Mouse (Mus musculus): Measurements from ENCODE around the gene Ripk3. TPM values are rescaled to one million over a fixed set of nuclear protein-coding genes. Genes with fewer than 3 reads are reported as not detected.

Gene Ripk3
- total and polyA plus RNA-seq, 3 experiments: 0.15 to 2.0 TPM; not detected in 1

GRCm38 (mm10) chr14:55830331-55830730, 41.7 kb upstream of the Ripk3 start:
- no peak for DNase-seq (ENCODE audit: extremely low read depth)
- no peaks in the 10 kb centered on the region for H3K79me2 ChIP-seq (replicated peaks; ENCODE audit: control insufficient read depth, extremely low read depth, insufficient read depth, poor library complexity, severe bottlenecking)
- in situ Hi-C loops (cut with MboI; ENCODE audit: low pct_ligation_motif_present, low pct_unique_long_range_greater_than_20kb, low sequenced_read_pairs): no loop called here
- no peaks in the 10 kb centered on the region for H3K36me3 ChIP-seq (replicated peaks in 1 of 2; ENCODE audit: control insufficient read depth in 1 of 2, insufficient read depth in 1 of 2, low read length in 1 of 2)
- no peak overlapping the region for H3K4me3 ChIP-seq (replicated peaks in 1 of 3; ENCODE audit: low read depth in 2 of 3, low read length in 2 of 3, poor library complexity in 1 of 3)
- peaks cover 0 to 7% of the 10 kb centered on the region in 2 experiments; a peak in 2 of 4 replicates for H3K4me1 ChIP-seq (ENCODE audit: control insufficient read depth in 1 of 2, insufficient read depth in 2 of 2)
- no peak overlapping the region for H3K9ac ChIP-seq (ENCODE audit: insufficient read depth, low read depth)
- no peak for TF ChIP-seq HCFC1 (IDR thresholded peaks at IDR 0.05; ENCODE audit: low read depth, low read length)
- no peak for TF ChIP-seq IRF4 (IDR thresholded peaks at IDR 0.05; ENCODE audit: low read depth, low read length)
- no peak for TF ChIP-seq POLR2AphosphoS2 (IDR thresholded peaks at IDR 0.05; ENCODE audit: low read depth, low read length)
- no peak for TF ChIP-seq CHD2 (IDR thresholded peaks at IDR 0.05; ENCODE audit: low read length)
- H3K4me2 ChIP-seq (ENCODE audit: insufficient read depth, low read depth, poor library complexity, severe bottlenecking): no peak overlapping the region
- H3K27ac ChIP-seq (ENCODE audit: insufficient read depth, low read depth): no peak overlapping the region
- H3K9me3 ChIP-seq (replicated peaks; ENCODE audit: low read length): no peaks in the 10 kb centered on the region
- dilution Hi-C loops (cut with MboI; ENCODE audit: extremely low pct_ligation_motif_present, extremely low pct_unique_long_range_greater_than_20kb, low sequenced_read_pairs): no loop called here
- peaks cover 22% of the 10 kb centered on the region for H3K27me3 ChIP-seq (replicated peaks)

DNA sequence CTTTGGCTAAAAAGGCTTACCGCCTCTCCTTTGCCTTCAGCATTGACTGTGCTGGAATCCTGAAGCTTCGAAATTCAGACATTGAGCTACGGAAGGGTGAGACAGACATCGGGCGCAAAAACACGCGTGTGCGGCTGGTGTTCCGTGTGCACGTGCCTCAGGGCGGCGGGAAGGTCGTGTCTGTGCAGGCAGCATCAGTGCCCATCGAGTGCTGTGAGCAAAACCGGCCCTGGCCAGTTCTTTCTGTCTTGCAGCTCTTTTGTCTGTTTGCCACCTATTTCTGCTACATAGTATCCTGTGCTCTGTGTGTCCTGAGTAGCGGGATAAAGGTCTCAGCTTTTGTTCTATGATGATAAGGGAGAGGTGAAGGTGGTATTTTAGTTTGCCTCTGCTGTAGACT, 41.2 kb upstream of the Ripk3 start:
- Histone ChIP-seq H3K4me2 (ENCODE audit: insufficient read depth, low read depth, poor library complexity, severe bottlenecking) (no peak overlapping the region), H3K9ac (ENCODE audit: insufficient read depth, low read depth) (no peak overlapping the region), H3K27ac (ENCODE audit: insufficient read depth, low read depth) (no peak overlapping the region), H3K4me3 (replicated peaks in 1 of 3; ENCODE audit: low read depth in 2 of 3, low read length in 2 of 3, poor library complexity in 1 of 3) (no peak overlapping the region), H3K36me3 (replicated peaks in 1 of 2; ENCODE audit: control insufficient read depth in 1 of 2, insufficient read depth in 1 of 2, low read length in 1 of 2) (no peaks in the 10 kb centered on the region), H3K4me1 (ENCODE audit: control insufficient read depth in 1 of 2, insufficient read depth in 2 of 2) (peaks cover 0 to 7% of the 10 kb centered on the region in 2 experiments; a peak in 2 of 4 replicates), H3K79me2 (replicated peaks; ENCODE audit: control insufficient read depth, extremely low read depth, insufficient read depth, poor library complexity, severe bottlenecking) (no peaks in the 10 kb centered on the region), H3K9me3 (replicated peaks; ENCODE audit: low read length) (no peaks in the 10 kb centered on the region), H3K27me3 (replicated peaks) (peaks cover 22% of the 10 kb centered on the region)
- dilution Hi-C loops (cut with MboI; ENCODE audit: extremely low pct_ligation_motif_present, extremely low pct_unique_long_range_greater_than_20kb, low sequenced_read_pairs): no loop called here
- no peak for DNase-seq (ENCODE audit: extremely low read depth)
- in situ Hi-C loops (cut with MboI; ENCODE audit: low pct_ligation_motif_present, low pct_unique_long_range_greater_than_20kb, low sequenced_read_pairs): no loop called here
- TF ChIP-seq HCFC1 (IDR thresholded peaks at IDR 0.05; ENCODE audit: low read depth, low read length) (no peak), RAD21 (IDR thresholded peaks at IDR 0.05; ENCODE audit: low read depth, low read length) (no peak), CHD2 (IDR thresholded peaks at IDR 0.05; ENCODE audit: low read length) (no peak), TCF12 (IDR thresholded peaks at IDR 0.05; ENCODE audit: low read depth, low read length) (no peak)

DNA sequence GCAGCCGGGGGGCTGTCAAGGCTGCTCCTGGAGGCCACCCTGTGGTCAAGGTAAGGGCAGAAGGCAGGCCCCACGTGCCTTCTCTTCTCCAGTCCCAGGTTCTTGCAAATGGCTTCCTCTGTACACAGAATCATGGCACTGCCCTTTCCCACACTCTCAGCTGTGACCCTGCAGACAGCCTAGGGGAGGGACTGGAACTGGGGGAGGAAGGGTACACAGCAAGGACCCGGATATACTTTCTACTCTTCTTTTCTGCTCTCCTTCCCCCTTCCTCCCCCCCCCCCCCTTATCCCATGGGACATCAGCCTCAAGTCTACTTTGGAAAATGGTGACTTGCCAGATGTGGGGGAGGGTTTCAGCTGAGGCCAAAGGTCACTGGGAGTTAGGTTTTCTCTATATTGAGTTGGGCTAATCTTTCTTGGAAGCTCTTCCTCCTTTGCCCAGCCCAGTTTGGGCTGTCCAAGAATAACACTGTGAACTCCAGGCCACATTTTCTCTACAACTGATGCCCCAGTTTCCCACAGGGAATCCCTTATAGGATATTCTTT, 40.1 kb upstream of the Ripk3 start:
- H3K4me2 ChIP-seq (ENCODE audit: insufficient read depth, low read depth, poor library complexity, severe bottlenecking): no peak overlapping the region
- no peak for DNase-seq (ENCODE audit: extremely low read depth)
- no peaks in the 10 kb centered on the region for H3K9me3 ChIP-seq (replicated peaks; ENCODE audit: low read length)
- in situ Hi-C loops (cut with MboI; ENCODE audit: low pct_ligation_motif_present, low pct_unique_long_range_greater_than_20kb, low sequenced_read_pairs) (no loop called here), dilution Hi-C loops (cut with MboI; ENCODE audit: extremely low pct_ligation_motif_present, extremely low pct_unique_long_range_greater_than_20kb, low sequenced_read_pairs) (no loop called here)
- no peaks in the 10 kb centered on the region for H3K36me3 ChIP-seq (replicated peaks in 1 of 2; ENCODE audit: control insufficient read depth in 1 of 2, insufficient read depth in 1 of 2, low read length in 1 of 2)
- peaks cover 0 to 7% of the 10 kb centered on the region in 2 experiments; a peak in 2 of 4 replicates for H3K4me1 ChIP-seq (ENCODE audit: control insufficient read depth in 1 of 2, insufficient read depth in 2 of 2)
- peaks cover 26% of the 10 kb centered on the region for H3K27me3 ChIP-seq (replicated peaks)
- TF ChIP-seq USF2 (conservative IDR thresholded peaks at IDR 0.05; ENCODE audit: low read depth, low read length) (no peak), CHD1 (IDR thresholded peaks at IDR 0.05; ENCODE audit: low read depth, low read length) (no peak), MEF2A (IDR thresholded peaks at IDR 0.05; ENCODE audit: borderline replicate concordance, low read depth, low read length) (no peak), SMC3 (IDR thresholded peaks at IDR 0.05; ENCODE audit: low read depth, low read length) (no peak), JUN (IDR thresholded peaks at IDR 0.05; ENCODE audit: insufficient read depth, low read depth, low read length) (no peak), HCFC1 (IDR thresholded peaks at IDR 0.05; ENCODE audit: low read depth, low read length) (no peak), ZNF384 (IDR thresholded peaks at IDR 0.05; ENCODE audit: low read depth, low read length) (no peak), MYC (IDR thresholded peaks at IDR 0.05; ENCODE audit: low read depth, low read length) (no peak), MXI1 (IDR thresholded peaks at IDR 0.05; ENCODE audit: low read depth, low read length) (no peak), NRF1 (IDR thresholded peaks at IDR 0.05; ENCODE audit: low read depth, low read length) (no peak)
- H3K27ac ChIP-seq (ENCODE audit: insufficient read depth, low read depth): no peak overlapping the region
- no peak overlapping the region for H3K4me3 ChIP-seq (replicated peaks in 1 of 3; ENCODE audit: low read depth in 2 of 3, low read length in 2 of 3, poor library complexity in 1 of 3)
- H3K9ac ChIP-seq (ENCODE audit: insufficient read depth, low read depth): no peak overlapping the region
- no peaks in the 10 kb centered on the region for H3K79me2 ChIP-seq (replicated peaks; ENCODE audit: control insufficient read depth, extremely low read depth, insufficient read depth, poor library complexity, severe bottlenecking)
